Mouse (Mus musculus) neutrophil, adult 83 days (primary cell): Measurements from ENCODE around the gene Mrpl58. TPM values are rescaled to one million over a fixed set of nuclear protein-coding genes. Genes with fewer than 3 reads are reported as not detected.

ENCODE experiments used
- total RNA-seq, 2 experiments: library from RNA; stranded (reverse); gene quantifications; one replicate each; pipeline ENCODE4 v1.2.4; 2023

The Mrpl58 gene
- total RNA-seq, result 10 to 100 TPM; 34.2 to 41.2 TPM

GRCm38 (mm10) chr11:115403338-115404124 is at the start of gene Mrpl58:
Gene Mrpl58 (plus strand): TSS chr11:115403752.

DNA sequence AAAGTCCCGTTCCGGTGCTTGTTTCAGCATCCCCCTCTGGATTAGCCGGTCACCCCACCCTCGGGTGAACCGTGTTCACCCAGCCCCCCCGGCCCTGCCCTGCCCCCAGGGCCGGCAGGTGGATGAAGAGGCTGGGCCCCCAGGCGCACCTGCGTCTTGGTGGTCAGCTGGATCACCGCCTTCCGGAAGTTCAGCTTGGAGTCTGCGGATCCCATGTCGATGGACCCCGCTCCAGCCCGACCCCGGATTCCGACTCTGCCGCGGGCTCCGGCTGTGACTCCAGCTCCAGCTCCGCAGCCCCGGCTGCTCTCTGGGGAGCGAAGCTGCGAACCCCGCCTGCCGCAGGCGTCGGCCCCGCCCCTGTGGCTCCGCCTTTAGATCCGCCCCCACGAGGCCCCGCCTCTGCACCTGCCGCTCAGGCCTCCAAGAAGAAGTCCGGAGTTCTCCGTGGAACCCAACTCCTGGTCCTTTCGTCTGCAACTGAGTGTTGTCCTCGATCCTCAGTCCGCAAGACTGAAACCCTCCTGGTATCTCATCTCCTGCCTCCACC is 36.1 kb upstream of the Mrpl58 start, which contains the start of gene Hid1:
TSS of gene Hid1 (minus strand) at position 362 of the 550 bp plus-strand sequence.

GRCm38 (mm10) chr11:115381743-115382539 is 21.6 kb upstream of the Mrpl58 start, which contains the start of gene Cdr2l:
Gene Cdr2l (plus strand): TSS chr11:115381916.

DNA sequence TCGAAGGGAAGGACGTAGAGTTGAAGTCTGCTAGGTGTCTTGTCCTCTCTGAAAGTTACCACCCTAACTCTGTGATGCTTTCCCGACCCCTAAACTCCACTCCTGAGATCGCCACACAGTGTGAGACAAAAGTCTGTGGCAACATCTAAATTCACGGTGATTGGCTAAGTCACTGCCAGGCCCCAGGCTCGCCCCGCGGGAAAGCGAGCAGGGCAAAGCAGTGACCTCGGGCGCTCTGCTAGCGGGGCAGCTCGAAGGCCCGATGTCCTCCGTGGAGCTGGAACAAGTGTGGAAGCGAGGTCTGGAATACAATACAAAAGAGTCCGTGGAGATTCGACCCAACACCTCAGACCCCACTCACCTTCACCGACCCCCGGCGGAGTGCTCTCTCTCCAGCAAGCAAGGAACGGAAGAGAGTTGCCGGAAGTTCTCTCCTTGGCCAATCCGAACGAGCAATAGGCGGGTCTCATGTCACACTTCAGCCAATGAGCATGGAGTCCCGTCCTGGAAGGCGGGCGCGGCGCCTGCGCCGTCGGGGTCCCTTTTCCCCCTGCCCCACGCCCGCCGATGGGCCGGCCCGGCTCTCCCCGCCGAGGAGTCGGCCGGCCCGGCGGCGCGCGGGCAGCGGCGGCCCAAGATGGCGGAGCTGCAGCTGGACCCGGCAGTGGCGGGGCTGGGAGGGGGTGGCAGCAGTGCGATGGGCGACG is 16.1 kb downstream of the Mrpl58 start, which contains the start of the genes Atp5h and Kctd2:
TSS of gene Atp5h (minus strand) at position 432 of the 707 bp plus-strand sequence.
TSS of gene Kctd2 (plus strand) at position 598 of the 707 bp plus-strand sequence.

DNA sequence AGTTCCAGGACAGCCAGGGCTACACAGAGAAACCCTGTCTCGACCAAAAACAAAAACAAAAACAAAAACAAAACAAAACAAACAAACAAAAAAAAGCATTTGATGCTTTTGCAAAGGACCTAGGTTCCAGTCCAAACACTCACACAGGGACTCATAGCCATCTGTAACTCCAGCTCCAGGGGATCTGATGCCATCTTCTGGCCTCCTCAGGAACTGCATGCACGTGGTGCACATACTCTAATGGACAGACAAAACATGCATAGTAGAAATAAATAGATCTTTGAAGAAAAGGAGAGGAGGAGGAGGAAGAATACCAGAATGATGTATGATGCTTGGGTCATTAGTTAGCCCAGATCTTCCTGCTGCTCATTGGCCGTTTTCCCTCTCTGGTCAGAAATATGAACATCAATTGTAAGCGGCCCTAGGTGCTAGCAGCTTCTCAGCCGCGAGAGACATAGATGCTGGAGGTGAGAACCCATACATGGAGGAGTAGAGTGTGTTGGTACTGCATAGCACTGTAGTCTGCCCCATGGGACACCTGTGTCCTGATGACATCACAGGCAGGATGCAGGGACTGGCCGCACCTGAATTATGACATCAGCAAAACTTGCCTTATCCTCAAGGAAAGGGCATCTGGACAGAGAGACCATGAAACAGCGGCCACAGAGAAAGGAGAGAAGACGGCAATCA is 36.5 kb downstream of the Mrpl58 start, which contains the start of gene Trim80:
TSS of gene Trim80 (plus strand) at position 640 of the 690 bp plus-strand sequence.

Other genes with a start within 250 kb of the Mrpl58 start
- 100 to 1,000 TPM; 142 to 143 TPM for gene Slc9a3r1, start 240.4 kb upstream of the Mrpl58 start, total RNA-seq
- 10 to 100 TPM; 30.4 to 33.7 TPM for gene Tmem104, start 216.3 kb upstream of the Mrpl58 start, total RNA-seq
- 10 to 100 TPM; 16.8 to 22.0 TPM for gene Nat9, start 215.9 kb upstream of the Mrpl58 start, total RNA-seq
- not detected for gene Grin2c, start 136.5 kb upstream of the Mrpl58 start, total RNA-seq
- gene Fdxr, start 126.7 kb upstream of the Mrpl58 start, total RNA-seq, result 1 to 10 TPM; 7.5 to 9.2 TPM
- gene Fads6, start 106.1 kb upstream of the Mrpl58 start, total RNA-seq, result 1 to 10 TPM; 2.1 to 2.7 TPM
- gene Otop2, start 96.6 kb upstream of the Mrpl58 start, total RNA-seq, result not detected
- not detected for gene Ush1g, start 81.7 kb upstream of the Mrpl58 start, total RNA-seq
- not detected for gene Otop3, start 69.0 kb upstream of the Mrpl58 start, total RNA-seq
- under 1 TPM; 0.18 to 0.49 TPM for gene Hid1, start 36.0 kb upstream of the Mrpl58 start, total RNA-seq
- gene Cdr2l, start 21.8 kb upstream of the Mrpl58 start, total RNA-seq, result under 1 TPM; 0.38 to 0.64 TPM
- gene Atp5h, start 16.2 kb downstream of the Mrpl58 start, total RNA-seq, result 100 to 1,000 TPM; 211 to 231 TPM
- gene Kctd2, start 16.4 kb downstream of the Mrpl58 start, total RNA-seq, result 10 to 100 TPM; 18.7 to 19.1 TPM
- gene Trim80, start 36.8 kb downstream of the Mrpl58 start, total RNA-seq, result not detected
- gene Slc16a5, start 58.7 kb downstream of the Mrpl58 start, total RNA-seq, result not detected
- 10 to 100 TPM; 42.7 to 53.4 TPM for gene Armc7, start 71.9 kb downstream of the Mrpl58 start, total RNA-seq
- 10 to 100 TPM; 48.4 to 49.1 TPM for gene Nt5c, start 88.1 kb downstream of the Mrpl58 start, total RNA-seq
- 100 to 1,000 TPM; 148 to 154 TPM for gene Jpt1, start 110.6 kb downstream of the Mrpl58 start, total RNA-seq
- gene Sumo2, start 132.5 kb downstream of the Mrpl58 start, total RNA-seq, result 100 to 1,000 TPM; 171 to 188 TPM
- gene Nup85, start 160.7 kb downstream of the Mrpl58 start, total RNA-seq, result 10 to 100 TPM; 45.5 to 50.1 TPM
- 10 to 100 TPM; 11.0 to 19.1 TPM for gene Mrps7, start 200.2 kb downstream of the Mrpl58 start, total RNA-seq
- gene Gga3, start 200.3 kb downstream of the Mrpl58 start, total RNA-seq, result 10 to 100 TPM; 45.3 to 59.9 TPM
- gene Mif4gd, start 209.2 kb downstream of the Mrpl58 start, total RNA-seq, result 10 to 100 TPM; 20.5 to 21.7 TPM
- 10 to 100 TPM in 1 of 2 experiments, 1 to 10 TPM in 1; 10.0 to 11.4 TPM for gene Slc25a19, start 224.5 kb downstream of the Mrpl58 start, total RNA-seq